Comparison of ENCODE assay signal across 29 mouse cellular contexts in genomic region chr11:61645357-61645857, GRCm38 (mm10). TPM values are rescaled to one million over a fixed set of nuclear protein-coding genes. Genes with fewer than 3 reads are reported as not detected.
DNase-seq lines count a peak whose midpoint lies in the region; ATAC-seq and TF ChIP-seq lines count a peak whose summit lies in the region.
"Had no signal": no experiment of that assay in that cellular context is flagged by ENCODE, and none has a peak within 500 bp of the region (broad histone marks: within the 10 kb centered on the region; RNA-seq: fewer than 3 reads in every experiment).

No protein-coding gene starts in this region.

- H3K27me3 ChIP-seq in embryonic facial prominence, embryonic 15.5 days = no peaks in the 10 kb centered on the region
- H3K27me3 ChIP-seq in embryonic facial prominence, embryonic 10.5 days (replicated peaks; ENCODE audit: low read depth, poor library complexity, severe bottlenecking) = no peaks in the 10 kb centered on the region
- no peaks in the 10 kb centered on the region for H3K27me3 ChIP-seq in lung, embryonic 14.5 days (ENCODE audit: insufficient read depth, low read length)
- no peaks in the 10 kb centered on the region for H3K27me3 ChIP-seq in forebrain, embryonic 10.5 days (ENCODE audit: poor library complexity, severe bottlenecking)
- H3K27me3 ChIP-seq: embryonic facial prominence, embryonic 13.5 days; heart, embryonic 12.5 days; midbrain, embryonic 12.5 days; Patski had no signal

- TF ChIP-seq CTCF in lung, embryonic 14.5 days (IDR thresholded peaks at IDR 0.05; ENCODE audit: low read depth) = no peak

- ATAC-seq in embryonic facial prominence, embryonic 15.5 days (ENCODE audit: insufficient number of reproducible peaks, low FRiP score, low TSS enrichment, low read depth) = no peak
- ATAC-seq in lung, embryonic 14.5 days (ENCODE audit: insufficient read depth) = no peak
- ATAC-seq: forebrain, embryonic 13.5 days; hindbrain, postnatal 0 days; intestine, postnatal 0 days had no signal

- no peak overlapping the region for H3K9ac ChIP-seq in embryonic facial prominence, embryonic 15.5 days
- H3K9ac ChIP-seq in lung, embryonic 14.5 days = no peak overlapping the region
- H3K9ac ChIP-seq: embryonic facial prominence, embryonic 13.5 days; forebrain, embryonic 13.5 days; heart, embryonic 12.5 days; liver, embryonic 14.5 days had no signal

- 79% methylated on average over 5 of the region's 5 CpGs for WGBS in embryonic facial prominence, embryonic 15.5 days
- 81% methylated on average over 5 of the region's 5 CpGs for WGBS in embryonic facial prominence, embryonic 10.5 days
- WGBS in lung, embryonic 14.5 days = 55% methylated on average over 5 of the region's 5 CpGs
- WGBS in forebrain, embryonic 10.5 days = 84% methylated on average over 5 of the region's 5 CpGs

- DNase-seq in embryonic facial prominence, embryonic 10.5 days (ENCODE audit: low spot score) = no peak
- no peak for DNase-seq in lung, embryonic 14.5 days
- no peak for DNase-seq in lung, postnatal 25 days (ENCODE audit: low spot score)
- DNase-seq in A20 (ENCODE audit: low read depth, low spot score) = peak; percentile 83
- DNase-seq in induced T-regulatory cell, adult 2 months (ENCODE audit: low read depth) = peak; percentile 81
- DNase-seq in adrenal gland, adult (ENCODE audit: inconsistent age in 2 of 2, low spot score in 1 of 2) = no peak
- no peak for DNase-seq in forebrain, embryonic 10.5 days (ENCODE audit: extremely low spot score, low spot score)
- DNase-seq: adrenal gland, postnatal 14 days; cerebellum, adult 11-12 months; cerebellum, adult 9-11 months; embryo, embryonic 11 days; kidney, adult 9 months; kidney, postnatal 10 days; liver; lung, adult 2 months; lung, postnatal 4 days; thymus, adult 18-20 months; thymus, postnatal 25 days had no signal

- H3K4me2 ChIP-seq in embryonic facial prominence, embryonic 15.5 days (replicated peaks) = no peak overlapping the region
- H3K4me2 ChIP-seq in lung, embryonic 14.5 days = no peak overlapping the region
- H3K4me2 ChIP-seq: embryonic facial prominence, embryonic 13.5 days; forebrain, embryonic 13.5 days; heart, embryonic 12.5 days; midbrain, embryonic 12.5 days had no signal

- no peak overlapping the region for H3K4me3 ChIP-seq in embryonic facial prominence, embryonic 15.5 days (replicated peaks)
- no peak overlapping the region for H3K4me3 ChIP-seq in embryonic facial prominence, embryonic 10.5 days
- H3K4me3 ChIP-seq in lung, embryonic 14.5 days (ENCODE audit: low read depth, low read length) = no peak overlapping the region
- no peak overlapping the region for H3K4me3 ChIP-seq in forebrain, embryonic 10.5 days
- H3K4me3 ChIP-seq: embryonic facial prominence, embryonic 13.5 days; forebrain, embryonic 13.5 days; heart, embryonic 12.5 days; hindbrain, embryonic 10.5 days; megakaryocyte, embryonic 14.5 days; midbrain, embryonic 12.5 days had no signal

- peaks cover 8% of the 10 kb centered on the region; the same call in 1 of the 2 replicates for H3K4me1 ChIP-seq in embryonic facial prominence, embryonic 15.5 days
- H3K4me1 ChIP-seq in embryonic facial prominence, embryonic 10.5 days = no peaks in the 10 kb centered on the region
- peaks cover 3% of the 10 kb centered on the region for H3K4me1 ChIP-seq in lung, embryonic 14.5 days (ENCODE audit: insufficient read depth)
- no peaks in the 10 kb centered on the region for H3K4me1 ChIP-seq in forebrain, embryonic 10.5 days
- H3K4me1 ChIP-seq: forebrain, embryonic 13.5 days; midbrain, embryonic 12.5 days had no signal

- no peaks in the 10 kb centered on the region for H3K9me3 ChIP-seq in embryonic facial prominence, embryonic 15.5 days (replicated peaks)
- H3K9me3 ChIP-seq in embryonic facial prominence, embryonic 10.5 days = no peaks in the 10 kb centered on the region
- H3K9me3 ChIP-seq in lung, embryonic 14.5 days (ENCODE audit: low read depth, low read length) = no peaks in the 10 kb centered on the region
- H3K9me3 ChIP-seq in forebrain, embryonic 10.5 days = no peaks in the 10 kb centered on the region
- H3K9me3 ChIP-seq: embryonic facial prominence, embryonic 13.5 days; forebrain, embryonic 13.5 days; heart, embryonic 12.5 days; hindbrain, embryonic 10.5 days; megakaryocyte, embryonic 14.5 days; midbrain, embryonic 12.5 days had no signal

- no peaks in the 10 kb centered on the region for H3K36me3 ChIP-seq in embryonic facial prominence, embryonic 15.5 days
- H3K36me3 ChIP-seq in embryonic facial prominence, embryonic 10.5 days (replicated peaks) = no peaks in the 10 kb centered on the region
- no peaks in the 10 kb centered on the region for H3K36me3 ChIP-seq in lung, embryonic 14.5 days (ENCODE audit: insufficient read depth)
- no peaks in the 10 kb centered on the region for H3K36me3 ChIP-seq in forebrain, embryonic 10.5 days (replicated peaks)
- H3K36me3 ChIP-seq: embryonic facial prominence, embryonic 13.5 days; heart, embryonic 12.5 days; hindbrain, embryonic 10.5 days; midbrain, embryonic 12.5 days had no signal

- peak overlapping the region; percentile 66; the same call in 1 of the 2 replicates for H3K27ac ChIP-seq in embryonic facial prominence, embryonic 15.5 days (replicated peaks)
- H3K27ac ChIP-seq in embryonic facial prominence, embryonic 10.5 days (replicated peaks) = no peak overlapping the region
- peak overlapping the region; percentile 59; the same call in 1 of the 2 replicates for H3K27ac ChIP-seq in lung, embryonic 14.5 days (ENCODE audit: low read depth)
- H3K27ac ChIP-seq in forebrain, embryonic 10.5 days = no peak overlapping the region
- H3K27ac ChIP-seq: forebrain, embryonic 13.5 days; hindbrain, embryonic 10.5 days; hindbrain, postnatal 0 days; liver, embryonic 14.5 days; midbrain, embryonic 12.5 days had no signal

RNA-seq across cellular contexts. Expression of gene Grap, which starts 7.7 kb away (rescaled TPM):
- polyA plus RNA-seq in embryonic facial prominence, embryonic 15.5 days (2015; fragmentation: Nextera tagmentation; extraction: Ambion mirVana) = 13.0 and 16.2 TPM in 2 replicates
- 6.0 and 6.5 TPM in 2 replicates for polyA plus RNA-seq in embryonic facial prominence, embryonic 10.5 days (2016; fragmentation: Nextera tagmentation; extraction: Ambion mirVana)
- 27.8 and 29.5 TPM in 2 replicates for polyA plus RNA-seq in lung, embryonic 14.5 days (2014; fragmentation: Nextera tagmentation; extraction: Ambion mirVana)
- polyA plus RNA-seq in forebrain, embryonic 10.5 days (2016; fragmentation: Nextera tagmentation; extraction: Ambion mirVana) = 9.0 and 9.8 TPM in 2 replicates

RNA-seq across cellular contexts. Expression of gene Fam83g, which starts 38.5 kb away (rescaled TPM):
- polyA plus RNA-seq in embryonic facial prominence, embryonic 15.5 days (2015; fragmentation: Nextera tagmentation; extraction: Ambion mirVana) = 9.0 and 10.9 TPM in 2 replicates
- polyA plus RNA-seq in embryonic facial prominence, embryonic 10.5 days (2016; fragmentation: Nextera tagmentation; extraction: Ambion mirVana) = 2.2 and 2.3 TPM in 2 replicates
- 2.1 and 2.2 TPM in 2 replicates for polyA plus RNA-seq in lung, embryonic 14.5 days (2014; fragmentation: Nextera tagmentation; extraction: Ambion mirVana)
- polyA plus RNA-seq in forebrain, embryonic 10.5 days (2016; fragmentation: Nextera tagmentation; extraction: Ambion mirVana) = 1.5 and 1.9 TPM in 2 replicates
- polyA plus RNA-seq: Patski had no signal

Comparison
In these comparisons a context has a peak if more than half of its experiments do, and no peak if none do; other contexts are left out.
1. H3K27ac ChIP-seq: peak in embryonic facial prominence, embryonic 15.5 days (single experiment) and lung, embryonic 14.5 days (single experiment); none in embryonic facial prominence, embryonic 10.5 days (single experiment) and forebrain, embryonic 10.5 days (single experiment).
2. DNase-seq: peak in A20 (single experiment) and induced T-regulatory cell, adult 2 months (single experiment); none in embryonic facial prominence, embryonic 10.5 days (single experiment), lung, embryonic 14.5 days (single experiment), lung, postnatal 25 days (single experiment), adrenal gland, adult (0 of 2) and forebrain, embryonic 10.5 days (single experiment).